Mouse (Mus musculus): ENCODE results near the gene Scnn1b.

GRCm38 (mm10) chr7:121939244-121939643 lies 74.4 kb downstream of the Scnn1b start:
- no peak for TF ChIP-seq CTCF (IDR thresholded peaks at IDR 0.05; ENCODE audit: extremely low read depth, insufficient read depth, insufficient read length, insufficient replicate concordance)
- no peak for TF ChIP-seq POLR2A (IDR thresholded peaks at IDR 0.05; ENCODE audit: low read depth, low read length)
